15 mouse cellular contexts compared by ENCODE assay signal in the genomic region with DNA sequence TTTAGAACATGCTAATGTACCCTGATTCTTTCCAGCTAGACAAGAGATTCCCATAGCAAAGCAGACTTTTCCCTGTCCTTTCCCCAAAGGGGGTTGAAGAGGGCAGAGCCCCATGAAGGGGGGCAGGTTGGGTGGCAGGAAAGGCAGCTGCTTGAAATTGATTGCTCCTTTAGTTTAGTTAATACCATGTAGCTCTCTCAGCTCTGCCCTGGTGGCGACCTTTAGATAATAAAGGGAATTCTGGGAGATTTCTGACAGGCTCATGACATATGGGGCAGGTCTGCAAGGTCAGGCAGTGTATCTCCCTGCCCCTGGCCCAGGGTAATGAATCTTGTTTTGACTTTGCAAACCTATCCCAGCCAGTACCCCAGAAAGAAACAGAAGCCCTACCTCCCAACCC. TPM values are rescaled to one million over a fixed set of nuclear protein-coding genes. Genes with fewer than 3 reads are reported as not detected.
A peak's percentile ranks its signal among the peaks of the same experiment; 100 is the strongest.
DNase-seq lines count a peak whose midpoint lies in the region; ATAC-seq and TF ChIP-seq lines count a peak whose summit lies in the region.
"Had no signal": no experiment of that assay in that cellular context is flagged by ENCODE, and none has a peak within 500 bp of the region (broad histone marks: within the 10 kb centered on the region; RNA-seq: fewer than 3 reads in every experiment).

No protein-coding gene starts in this region.

- WGBS in hindbrain, embryonic 11.5 days, result 8% methylated on average over 1 of the region's 1 CpGs
- WGBS in hindbrain, postnatal 0 days, result 52% methylated on average over 1 of the region's 1 CpGs
- 36% methylated on average over 1 of the region's 1 CpGs for WGBS in midbrain, embryonic 10.5 days
- WGBS in midbrain, embryonic 14.5 days, result 40% methylated on average over 1 of the region's 1 CpGs

- no peak overlapping the region for H3K4me3 ChIP-seq in gastrocnemius, adult 2 months
- no peak overlapping the region for H3K4me3 ChIP-seq in hindbrain, embryonic 11.5 days (ENCODE audit: low read depth, low read length)
- H3K4me3 ChIP-seq in hindbrain, postnatal 0 days (ENCODE audit: low read length), result no peak overlapping the region
- no peak overlapping the region for H3K4me3 ChIP-seq in midbrain, embryonic 10.5 days
- no peak overlapping the region for H3K4me3 ChIP-seq in midbrain, embryonic 14.5 days (replicated peaks; ENCODE audit: low read depth, low read length)
- H3K4me3 ChIP-seq: embryonic facial prominence, embryonic 12.5 days had no signal

- intact Hi-C loops in gastrocnemius, adult 2 months (cut with DNase I), result no loop called here
- intact Hi-C loops in gastrocnemius, postnatal 36 days (cut with DNase I), result no loop called here

- H3K36me3 ChIP-seq in hindbrain, embryonic 11.5 days (ENCODE audit: control insufficient read depth, insufficient read depth, low read length), result no peaks in the 10 kb centered on the region
- no peaks in the 10 kb centered on the region for H3K36me3 ChIP-seq in hindbrain, postnatal 0 days (ENCODE audit: insufficient read depth, low read length)
- H3K36me3 ChIP-seq in midbrain, embryonic 10.5 days, result no peaks in the 10 kb centered on the region
- no peaks in the 10 kb centered on the region for H3K36me3 ChIP-seq in midbrain, embryonic 14.5 days (ENCODE audit: control insufficient read depth, insufficient read depth, low read length)
- H3K36me3 ChIP-seq: embryonic facial prominence, embryonic 12.5 days had no signal

- peak; percentile 58; the same call in 1 of the 2 replicates for ATAC-seq in hindbrain, embryonic 11.5 days (ENCODE audit: low FRiP score)
- ATAC-seq in hindbrain, postnatal 0 days, result no peak
- no peak for ATAC-seq in midbrain, embryonic 14.5 days (ENCODE audit: low FRiP score, low TSS enrichment)
- ATAC-seq: inflammation-experienced regulatory T-cells, adult 6 months had no signal

- DNase-seq in gastrocnemius, adult 2 months, result no peak
- DNase-seq in gastrocnemius, postnatal 36 days, result no peak
- no peak for DNase-seq in hindbrain, embryonic 11.5 days (ENCODE audit: low spot score)
- DNase-seq in hindbrain, postnatal 0 days (ENCODE audit: low spot score), result no peak
- no peak for DNase-seq in midbrain, embryonic 10.5 days (ENCODE audit: low spot score)
- no peak for DNase-seq in midbrain, embryonic 14.5 days
- no peak for DNase-seq in layer of hippocampus, postnatal 25 days (ENCODE audit: extremely low spot score in 1 of 2, low spot score in 1 of 2)
- DNase-seq: cerebellum, adult 8-10 months; gastrocnemius, postnatal 10 days; layer of hippocampus, adult 9-11 months; left cerebral cortex, postnatal 4 days; lung, adult 2 months; right cerebral cortex, postnatal 25 days had no signal

- H3K27me3 ChIP-seq in hindbrain, embryonic 11.5 days (ENCODE audit: control insufficient read depth, insufficient read depth, low read length), result no peaks in the 10 kb centered on the region
- no peaks in the 10 kb centered on the region for H3K27me3 ChIP-seq in hindbrain, postnatal 0 days (ENCODE audit: insufficient read depth, low read length)
- H3K27me3 ChIP-seq in midbrain, embryonic 10.5 days (ENCODE audit: low read depth, poor library complexity, severe bottlenecking), result 0 out of 2 replicates have a peak, but pooled peaks cover 6% of the 10 kb centered on the region
- no peaks in the 10 kb centered on the region for H3K27me3 ChIP-seq in midbrain, embryonic 14.5 days (ENCODE audit: control insufficient read depth, insufficient read depth, low read length)
- H3K27me3 ChIP-seq: embryonic facial prominence, embryonic 12.5 days had no signal

- TF ChIP-seq CTCF in gastrocnemius, adult 2 months (IDR thresholded peaks at IDR 0.05), result no peak
- TF ChIP-seq CTCF in hindbrain, postnatal 0 days (IDR thresholded peaks at IDR 0.05; ENCODE audit: low read depth), result no peak

- H3K4me2 ChIP-seq in hindbrain, embryonic 11.5 days (replicated peaks; ENCODE audit: low read depth, low read length), result no peak overlapping the region
- no peak overlapping the region for H3K4me2 ChIP-seq in hindbrain, postnatal 0 days (ENCODE audit: low read depth, low read length)
- H3K4me2 ChIP-seq in midbrain, embryonic 14.5 days (ENCODE audit: low read length), result no peak overlapping the region
- H3K4me2 ChIP-seq: embryonic facial prominence, embryonic 12.5 days had no signal

- H3K4me1 ChIP-seq in hindbrain, embryonic 11.5 days (replicated peaks; ENCODE audit: control insufficient read depth, insufficient read depth, low read length), result peaks cover 16% of the 10 kb centered on the region; the same call in 1 of the 2 replicates
- peaks cover 16% of the 10 kb centered on the region for H3K4me1 ChIP-seq in hindbrain, postnatal 0 days (ENCODE audit: insufficient read depth, low read length)
- peaks cover 52% of the 10 kb centered on the region for H3K4me1 ChIP-seq in midbrain, embryonic 10.5 days
- H3K4me1 ChIP-seq in midbrain, embryonic 14.5 days (ENCODE audit: control insufficient read depth, insufficient read depth, low read length), result peaks cover 20% of the 10 kb centered on the region

- no peaks in the 10 kb centered on the region for H3K9me3 ChIP-seq in hindbrain, embryonic 11.5 days (ENCODE audit: control insufficient read depth, low read length)
- H3K9me3 ChIP-seq in hindbrain, postnatal 0 days (ENCODE audit: low read length), result no peaks in the 10 kb centered on the region
- H3K9me3 ChIP-seq in midbrain, embryonic 10.5 days (replicated peaks), result no peaks in the 10 kb centered on the region
- H3K9me3 ChIP-seq in midbrain, embryonic 14.5 days (ENCODE audit: control insufficient read depth, low read length), result no peaks in the 10 kb centered on the region
- H3K9me3 ChIP-seq: embryonic facial prominence, embryonic 12.5 days had no signal

- peak overlapping the region; percentile 61 for H3K27ac ChIP-seq in gastrocnemius, adult 2 months
- no peak overlapping the region for H3K27ac ChIP-seq in hindbrain, embryonic 11.5 days (ENCODE audit: low read depth, low read length)
- no peak overlapping the region for H3K27ac ChIP-seq in hindbrain, postnatal 0 days
- peak overlapping the region; percentile 33; the same call in 1 of the 2 replicates for H3K27ac ChIP-seq in midbrain, embryonic 10.5 days (replicated peaks)
- no peak overlapping the region for H3K27ac ChIP-seq in midbrain, embryonic 14.5 days (replicated peaks; ENCODE audit: low read depth, low read length)
- H3K27ac ChIP-seq: embryonic facial prominence, embryonic 12.5 days had no signal

- no peak overlapping the region for H3K9ac ChIP-seq in hindbrain, embryonic 11.5 days (ENCODE audit: low read depth, low read length)
- H3K9ac ChIP-seq in hindbrain, postnatal 0 days (replicated peaks; ENCODE audit: low read length), result no peak overlapping the region
- H3K9ac ChIP-seq in midbrain, embryonic 14.5 days (replicated peaks; ENCODE audit: low read length), result no peak overlapping the region
- H3K9ac ChIP-seq: embryonic facial prominence, embryonic 12.5 days had no signal

RNA-seq across cellular contexts. Expression of a gene that starts 17.4 kb away (rescaled TPM):
- total RNA-seq in gastrocnemius, adult 2 months (2021), result 10 to 100 TPM in 1 of 2 experiments, 1 to 10 TPM in 1; 6.6 to 13.2 TPM
- 1 to 10 TPM; 6.6 to 8.5 TPM for total RNA-seq in gastrocnemius, postnatal 36 days (2021)
- polyA plus RNA-seq in hindbrain, embryonic 11.5 days (2014; fragmentation: Nextera tagmentation; extraction: Ambion mirVana), result 23.2 and 25.4 TPM in 2 replicates
- 48.2 and 52.0 TPM in 2 replicates for total RNA-seq in hindbrain, postnatal 0 days (2014; rRNA removed)
- polyA plus RNA-seq in hindbrain, postnatal 0 days (2015; fragmentation: Nextera tagmentation; extraction: Ambion mirVana), result 11.1 and 11.7 TPM in 2 replicates
- 9.2 and 11.2 TPM in 2 replicates for polyA plus RNA-seq in midbrain, embryonic 10.5 days (2016; fragmentation: Nextera tagmentation; extraction: Ambion mirVana)
- polyA plus RNA-seq in midbrain, embryonic 14.5 days (2014; fragmentation: Nextera tagmentation; extraction: Ambion mirVana), result 21.2 and 24.1 TPM in 2 replicates
- total RNA-seq in layer of hippocampus, postnatal 25 days (2021), result 10 to 100 TPM; 65.2 to 77.2 TPM

Comparison
In these comparisons a context has a peak if more than half of its experiments do, and no peak if none do; other contexts are left out.
1. H3K27ac ChIP-seq: peak in gastrocnemius, adult 2 months (single experiment) and midbrain, embryonic 10.5 days (single experiment); none in hindbrain, embryonic 11.5 days (single experiment), hindbrain, postnatal 0 days (single experiment) and midbrain, embryonic 14.5 days (single experiment).